Mouse (Mus musculus) ovary, adult 18-20 months (tissue): ENCODE data around the gene Dync1h1.
"Not testable (repeated sequence)": the region's sequence is repeated elsewhere in the genome, so short reads cannot be mapped to it uniquely, and the experiment has no call there.

ENCODE experiments used
- DNase-seq: peaks from one replicate; pipeline ENCODE4 v3.0.0; 2022; ENCODE audit warnings: low spot score, mixed read lengths

The Dync1h1 gene

GRCm38 (mm10) chr12:110696173-110696974 is 95.1 kb downstream of the Dync1h1 start:
- peak; percentile 95 for DNase-seq

GRCm38 (mm10) chr12:110696975-110697400 is 95.7 kb downstream of the Dync1h1 start:
- DNase-seq, result no peak

- DNase-seq, result no peak
These were observed 96.2 kb downstream of the Dync1h1 start for GRCm38 (mm10) chr12:110697457-110697856.

GRCm38 (mm10) chr12:110698080-110698479 is 96.8 kb downstream of the Dync1h1 start:
- no peak for DNase-seq

DNA sequence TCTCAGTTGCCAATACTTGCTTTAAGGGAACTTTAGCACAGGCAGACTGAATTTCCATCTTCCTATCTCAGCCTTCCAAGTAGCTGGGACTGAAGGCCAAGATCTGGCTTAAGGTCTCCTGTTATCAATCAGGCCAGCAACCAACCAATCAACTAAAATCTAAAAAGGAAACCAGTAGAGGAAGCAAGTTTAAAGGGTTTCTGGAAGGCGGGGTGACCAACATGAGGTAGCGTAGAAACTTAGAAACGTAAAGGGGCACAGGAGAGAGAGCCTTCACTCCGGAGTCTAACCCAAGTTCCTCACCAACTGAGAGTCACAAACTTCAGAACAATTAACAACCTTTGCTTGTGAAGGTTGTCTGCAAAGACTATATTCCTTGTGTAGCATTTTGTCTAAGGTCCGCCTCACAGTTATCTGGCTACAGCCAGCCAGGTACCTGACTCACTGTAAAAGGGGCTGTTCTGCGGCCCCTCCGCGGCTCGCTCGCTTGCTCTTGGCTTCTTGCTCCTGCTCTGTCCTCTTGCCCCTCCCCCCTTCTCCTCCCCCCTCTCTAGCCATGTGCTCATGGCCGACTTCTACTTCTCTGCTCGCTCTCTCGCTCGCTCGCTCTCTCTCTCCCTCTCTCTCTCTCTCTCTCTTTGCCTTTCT is 97.4 kb downstream of the Dync1h1 start:
- no peak for DNase-seq

GRCm38 (mm10) chr12:110699171-110699547 is 97.9 kb downstream of the Dync1h1 start:
- no peak for DNase-seq

- DNase-seq, result no peak
These were observed 99.5 kb downstream of the Dync1h1 start for GRCm38 (mm10) chr12:110700730-110701129.

DNA sequence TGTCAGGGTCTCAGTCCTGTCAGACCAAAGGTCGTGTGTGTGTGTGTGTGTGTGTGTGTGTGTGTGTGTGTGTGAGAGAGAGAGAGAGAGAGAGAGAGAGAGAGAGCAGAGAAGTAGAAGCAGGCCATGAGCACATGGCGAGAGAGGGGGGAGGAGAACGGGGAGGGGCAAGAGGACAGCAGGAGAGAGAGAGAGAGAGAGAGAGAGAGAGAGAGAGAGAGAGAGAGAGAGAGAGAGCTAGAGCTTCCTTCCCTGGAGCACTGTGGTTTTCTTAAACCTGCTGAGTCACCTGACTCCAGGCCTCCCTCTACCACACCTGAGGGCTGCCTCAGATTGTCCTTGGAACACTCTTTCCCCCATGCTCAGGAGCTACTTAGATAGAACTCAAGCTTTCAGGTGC is 100.1 kb downstream of the Dync1h1 start:
- not testable (repeated sequence) for DNase-seq

- DNase-seq, result no peak
These were observed 101.3 kb downstream of the Dync1h1 start, which contains the start of gene Hsp90aa1 for GRCm38 (mm10) chr12:110702556-110702955. Gene Hsp90aa1 (minus strand): TSS chr12:110702728.

DNA sequence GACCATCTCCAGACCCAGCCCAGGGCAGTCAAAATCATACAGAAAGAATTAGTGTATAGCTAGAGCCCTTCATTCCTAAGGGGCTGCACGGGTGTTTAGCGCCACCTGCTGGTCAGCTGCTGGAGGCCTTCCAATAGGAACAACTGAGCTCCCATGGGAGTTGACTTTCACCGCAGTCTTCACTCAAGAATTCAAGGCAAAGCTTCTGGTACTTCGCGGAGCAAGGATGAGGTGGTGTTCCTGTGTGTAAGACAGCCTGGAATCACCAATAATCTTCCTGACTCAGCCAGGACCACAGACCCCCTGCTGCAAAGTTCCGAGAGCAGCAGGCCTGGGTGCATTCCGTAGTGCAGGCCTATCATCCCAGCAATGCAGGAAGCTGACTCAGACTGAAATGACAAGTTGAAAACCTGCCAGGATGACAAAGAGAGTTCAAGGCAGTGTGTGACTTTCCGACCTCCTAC is 101.8 kb downstream of the Dync1h1 start:
- DNase-seq, result peak; percentile 61

GRCm38 (mm10) chr12:110703682-110704081 is 102.4 kb downstream of the Dync1h1 start:
- no peak for DNase-seq

- DNase-seq, result not testable (repeated sequence)
These were observed 104.2 kb downstream of the Dync1h1 start for GRCm38 (mm10) chr12:110705419-110705818.

GRCm38 (mm10) chr12:110706337-110707231 is 105.3 kb downstream of the Dync1h1 start:
- DNase-seq, result no peak

GRCm38 (mm10) chr12:110707451-110707850 is 106.2 kb downstream of the Dync1h1 start:
- no peak for DNase-seq

DNA sequence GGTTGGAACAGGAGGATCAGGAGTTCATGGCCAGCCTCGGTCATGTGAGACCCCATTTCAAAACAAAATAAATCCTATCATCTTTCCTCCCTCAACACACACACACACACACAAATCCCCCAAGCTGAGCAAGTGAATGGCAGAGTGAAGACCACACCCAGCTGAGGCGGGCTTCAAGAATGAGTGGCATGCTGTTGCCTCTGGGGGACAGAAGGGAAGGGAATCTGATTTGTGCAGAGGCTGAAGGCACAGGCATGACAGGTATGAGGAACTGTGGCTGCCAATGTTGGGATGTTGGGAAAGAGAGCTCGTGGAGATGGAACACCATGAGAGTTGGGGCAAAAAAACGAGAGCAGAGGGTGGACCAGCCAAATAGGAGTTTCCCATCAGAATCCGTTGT is 110.0 kb downstream of the Dync1h1 start:
- no peak for DNase-seq

- DNase-seq, result no peak
These were observed 112.5 kb downstream of the Dync1h1 start for GRCm38 (mm10) chr12:110713784-110714183.

- DNase-seq, result no peak
These were observed 113.0 kb downstream of the Dync1h1 start for GRCm38 (mm10) chr12:110714215-110714614.

DNA sequence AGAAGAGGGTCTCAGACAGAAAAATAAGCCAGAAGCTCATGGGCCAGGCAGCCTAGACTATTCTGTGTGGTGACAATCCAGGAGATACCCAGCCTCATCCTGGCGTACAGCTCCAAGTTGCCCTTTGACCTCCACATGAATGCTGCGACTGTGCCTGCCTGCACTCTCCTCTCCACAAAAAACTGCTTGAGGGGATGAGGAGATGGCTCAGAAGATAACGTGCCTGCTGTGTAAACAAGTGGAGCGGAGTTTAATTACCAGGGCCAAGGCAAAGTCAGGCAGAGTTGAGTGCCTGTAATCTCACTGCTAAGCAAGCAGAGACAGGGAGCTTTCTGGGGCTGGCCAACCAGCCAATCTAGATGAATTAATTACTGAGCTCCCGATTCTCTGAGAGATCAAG is 114.8 kb downstream of the Dync1h1 start:
- no peak for DNase-seq
